Mouse (Mus musculus): ENCODE data around the gene Olfr90. TPM values are rescaled to one million over a fixed set of nuclear protein-coding genes. Genes with fewer than 3 reads are reported as not detected.

The Olfr90 gene
- polyA plus RNA-seq, 1 experiment from 2014 or later, result not detected

DNA sequence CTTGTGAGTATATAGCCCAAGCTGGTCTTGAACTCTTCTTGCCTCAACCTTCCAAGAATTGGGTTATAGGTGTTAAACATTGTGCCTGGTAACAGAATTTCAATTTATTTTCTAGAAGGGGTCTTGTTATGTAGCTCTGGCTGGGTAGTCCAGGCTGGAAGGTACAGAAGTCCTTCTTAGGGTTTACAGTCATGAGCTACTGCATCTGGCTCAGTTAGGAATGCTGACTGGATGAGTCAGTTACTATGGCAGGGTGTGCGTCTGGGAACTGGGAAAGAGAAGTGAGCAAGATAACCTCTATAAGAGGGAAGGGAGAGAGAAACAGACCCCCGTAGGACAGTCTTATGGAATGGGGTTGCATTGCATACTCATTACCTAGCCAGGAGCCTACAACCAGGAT lies 12.5 kb downstream of the Olfr90 start:
- Histone ChIP-seq H3K36me3 (0 out of 2 replicates have a peak, but pooled peaks cover 7% of the 10 kb centered on the region), H3K9me3 (no peaks in the 10 kb centered on the region), H3K9ac (no peak overlapping the region), H3K27ac (no peak overlapping the region), H3K4me1 (replicated peaks) (no peaks in the 10 kb centered on the region), H3K27me3 (replicated peaks) (no peaks in the 10 kb centered on the region), H3K4me2 (replicated peaks) (no peak overlapping the region), H3K4me3 (replicated peaks) (no peak overlapping the region)
- WGBS, result 95% methylated on average over 2 of the region's 2 CpGs
- no peak for ATAC-seq

DNA sequence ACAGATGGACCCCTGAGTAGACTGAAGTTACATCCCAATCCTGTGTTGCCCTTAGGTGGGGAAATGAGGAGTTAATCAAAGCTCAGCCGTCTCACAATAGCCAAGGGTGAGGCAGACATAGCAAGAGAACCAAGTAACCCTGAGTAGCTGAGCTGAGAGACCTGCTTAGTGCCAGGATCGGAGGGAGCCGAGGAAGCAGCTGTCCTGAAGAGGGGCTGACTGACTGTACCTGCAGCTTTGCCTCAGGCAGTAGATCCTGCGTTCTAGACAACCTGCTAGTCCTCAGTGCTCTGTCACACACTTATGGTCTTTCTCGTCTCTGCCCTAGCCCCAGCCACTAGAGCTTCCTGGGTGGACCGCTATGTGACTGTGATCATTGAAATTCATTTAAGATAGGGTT lies 13.1 kb downstream of the Olfr90 start:
- no peak overlapping the region for H3K9ac ChIP-seq
- H3K9me3 ChIP-seq, result no peaks in the 10 kb centered on the region
- H3K4me1 ChIP-seq (replicated peaks), result no peaks in the 10 kb centered on the region
- H3K27ac ChIP-seq, result no peak overlapping the region
- WGBS, result 91% methylated on average over 6 of the region's 6 CpGs
- no peak overlapping the region for H3K4me3 ChIP-seq (replicated peaks)
- no peaks in the 10 kb centered on the region for H3K27me3 ChIP-seq (replicated peaks)
- ATAC-seq, result no peak
- 0 out of 2 replicates have a peak, but pooled peaks cover 11% of the 10 kb centered on the region for H3K36me3 ChIP-seq
- H3K4me2 ChIP-seq (replicated peaks), result no peak overlapping the region

DNA sequence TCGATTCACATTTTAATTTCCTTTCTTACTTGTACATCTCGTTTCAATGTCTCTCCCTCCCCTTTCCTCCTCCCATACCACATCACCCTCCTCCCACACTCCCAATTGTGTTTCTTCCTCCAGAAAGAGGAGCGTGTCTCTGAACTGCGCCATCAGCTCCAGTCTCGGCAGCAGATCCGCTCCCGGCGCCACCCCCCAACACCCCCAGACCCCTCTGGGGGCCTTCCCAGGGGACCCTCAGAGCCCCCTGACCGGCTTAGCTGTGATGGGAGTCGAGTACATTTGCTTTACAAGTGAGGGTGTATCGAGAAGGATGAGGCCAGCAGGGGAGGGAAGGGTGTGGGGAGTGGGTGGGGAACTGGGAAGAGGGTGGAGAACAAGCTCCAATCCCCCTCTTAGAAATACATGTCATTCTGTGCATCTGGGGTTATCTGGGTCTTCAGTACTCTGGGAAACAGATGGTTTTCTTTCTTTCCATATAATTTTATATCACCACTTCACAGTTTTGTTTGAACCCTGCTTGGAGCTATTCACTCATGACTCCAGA lies 15.5 kb downstream of the Olfr90 start:
- Histone ChIP-seq H3K36me3 (peaks cover 17% of the 10 kb centered on the region; the same call in 1 of the 2 replicates), H3K4me2 (replicated peaks) (no peak overlapping the region)

DNA sequence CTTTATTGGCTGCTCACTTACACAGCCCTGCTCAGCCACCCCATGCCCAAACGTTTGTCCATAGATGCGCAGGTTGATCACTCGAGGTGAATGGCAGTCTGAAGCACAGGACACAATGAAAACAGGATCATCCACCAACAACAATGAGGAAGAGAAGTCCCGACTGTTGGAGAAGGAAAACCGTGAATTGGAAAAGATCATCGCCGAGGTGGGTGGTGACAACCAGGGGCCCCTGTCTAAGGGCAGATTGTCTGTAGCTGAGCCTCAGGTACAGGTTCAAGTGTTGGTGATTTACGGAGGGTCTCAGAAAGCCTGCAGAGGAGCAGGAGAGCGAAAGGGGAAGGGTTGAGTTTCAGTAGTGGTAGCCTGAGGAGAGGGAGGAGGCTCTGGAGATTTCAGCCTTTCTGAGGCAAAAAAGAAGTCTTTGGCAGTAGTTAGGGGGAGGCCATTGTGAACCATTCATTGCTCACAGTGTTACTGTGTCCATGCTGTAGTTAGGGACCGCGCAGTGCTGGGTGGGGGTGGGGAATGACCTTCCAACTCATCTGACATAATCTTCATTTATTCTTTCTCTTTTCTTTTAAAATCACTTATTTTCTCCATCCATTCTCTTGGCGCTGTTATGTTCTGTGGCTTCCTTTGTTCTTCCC lies 16.1 kb downstream of the Olfr90 start:
- no peak overlapping the region for H3K9ac ChIP-seq
- no peak overlapping the region for H3K4me2 ChIP-seq (replicated peaks)
- H3K9me3 ChIP-seq, result no peaks in the 10 kb centered on the region
- no peak overlapping the region for H3K27ac ChIP-seq
- no peak overlapping the region for H3K4me3 ChIP-seq (replicated peaks)
- WGBS, result 83% methylated on average over 12 of the region's 12 CpGs
- no peaks in the 10 kb centered on the region for H3K27me3 ChIP-seq (replicated peaks)
- H3K4me1 ChIP-seq (replicated peaks), result no peaks in the 10 kb centered on the region
- H3K36me3 ChIP-seq, result peaks cover 20% of the 10 kb centered on the region; the same call in 1 of the 2 replicates
- ATAC-seq, result no peak

More for the DNA sequence above, 15.5 kb downstream of the Olfr90 start:
- Histone ChIP-seq H3K9ac (no peak overlapping the region), H3K4me3 (replicated peaks) (no peak overlapping the region), H3K27ac (no peak overlapping the region), H3K27me3 (replicated peaks) (no peaks in the 10 kb centered on the region), H3K9me3 (no peaks in the 10 kb centered on the region), H3K4me1 (replicated peaks) (no peaks in the 10 kb centered on the region)
- 68% methylated on average over 11 of the region's 11 CpGs for WGBS
- no peak for ATAC-seq

DNA sequence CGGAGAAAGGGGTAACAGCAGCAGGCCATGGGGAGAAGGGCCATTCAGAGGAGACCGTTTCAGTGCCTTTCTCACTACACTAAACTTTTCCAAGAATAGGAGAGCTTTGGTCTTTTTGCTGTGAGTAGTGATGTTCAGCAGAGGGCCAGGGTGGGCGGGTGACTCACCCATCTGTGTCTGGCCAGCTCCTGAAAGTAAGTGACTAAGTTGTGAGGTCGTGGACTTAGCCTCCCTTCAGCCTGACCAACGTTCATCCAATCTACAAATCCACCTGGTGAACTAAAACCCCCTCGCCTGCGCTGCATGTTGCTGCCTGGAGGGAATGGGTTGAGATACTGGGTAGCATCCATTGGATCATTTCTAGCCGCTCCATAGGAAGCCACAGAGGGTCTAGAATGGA lies 18.2 kb downstream of the Olfr90 start:
- 82% methylated on average over 8 of the region's 8 CpGs for WGBS
- H3K4me3 ChIP-seq (replicated peaks), result no peak overlapping the region
- H3K4me1 ChIP-seq (replicated peaks), result no peaks in the 10 kb centered on the region
- no peaks in the 10 kb centered on the region for H3K9me3 ChIP-seq
- no peak overlapping the region for H3K9ac ChIP-seq
- no peaks in the 10 kb centered on the region for H3K27me3 ChIP-seq (replicated peaks)
- H3K4me2 ChIP-seq (replicated peaks), result no peak overlapping the region
- no peak overlapping the region for H3K27ac ChIP-seq
- ATAC-seq, result no peak
- peaks cover 27% of the 10 kb centered on the region for H3K36me3 ChIP-seq

DNA sequence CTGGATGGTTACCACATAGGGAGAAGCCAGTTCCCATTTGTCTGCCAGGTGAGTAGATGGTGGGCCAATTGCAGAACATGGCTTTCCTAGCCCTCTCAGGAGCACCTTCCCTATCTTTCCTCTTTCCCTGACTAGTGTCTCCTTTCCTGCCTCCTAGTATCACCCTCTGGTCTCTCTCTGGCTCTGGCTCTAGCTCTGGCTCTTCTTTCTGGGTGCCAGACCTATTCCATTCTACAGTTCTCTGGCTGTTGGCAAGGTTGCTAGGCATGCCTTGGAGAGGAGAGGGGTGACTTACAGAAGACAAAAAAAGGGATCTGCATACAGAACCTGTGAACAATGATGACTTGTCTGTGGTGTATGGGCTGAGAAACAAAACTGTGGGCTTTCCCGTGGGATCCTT lies 20.4 kb downstream of the Olfr90 start:
- Histone ChIP-seq H3K4me3 (replicated peaks) (no peak overlapping the region), H3K9ac (no peak overlapping the region), H3K27me3 (replicated peaks) (no peaks in the 10 kb centered on the region), H3K27ac (no peak overlapping the region), H3K4me1 (replicated peaks) (no peaks in the 10 kb centered on the region), H3K4me2 (replicated peaks) (no peak overlapping the region), H3K36me3 (peaks cover 25% of the 10 kb centered on the region), H3K9me3 (no peaks in the 10 kb centered on the region)
- 83% methylated on average over 1 of the region's 1 CpGs for WGBS
- no peak for ATAC-seq

DNA sequence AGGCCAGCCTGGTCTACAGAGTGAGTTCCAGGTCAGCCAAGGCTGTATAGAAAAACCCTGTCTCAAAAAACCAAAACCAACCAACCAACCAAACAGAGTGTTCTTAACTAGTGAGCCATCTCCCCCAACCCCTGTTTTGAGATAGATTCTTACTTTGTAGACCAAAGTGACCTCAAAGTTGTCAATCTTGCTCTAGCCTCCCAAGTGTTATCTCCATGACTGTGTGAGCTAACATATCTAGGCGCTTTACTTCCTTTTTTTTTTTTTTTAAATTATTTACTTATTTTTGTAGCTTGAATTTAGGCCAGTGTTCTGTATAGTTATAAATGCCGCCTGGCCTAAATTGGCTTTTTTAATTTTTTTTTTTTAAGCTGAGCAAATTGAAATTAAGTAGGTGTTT lies 22.3 kb downstream of the Olfr90 start:
- H3K27ac ChIP-seq, result no peak overlapping the region
- no peaks in the 10 kb centered on the region for H3K27me3 ChIP-seq (replicated peaks)
- H3K9me3 ChIP-seq, result no peaks in the 10 kb centered on the region
- H3K4me3 ChIP-seq (replicated peaks), result no peak overlapping the region
- no peak overlapping the region for H3K9ac ChIP-seq
- no peak overlapping the region for H3K4me2 ChIP-seq (replicated peaks)
- ATAC-seq, result no peak
- 96% methylated on average over 2 of the region's 2 CpGs for WGBS
- H3K36me3 ChIP-seq, result peaks cover 25% of the 10 kb centered on the region
- H3K4me1 ChIP-seq (replicated peaks), result no peaks in the 10 kb centered on the region

DNA sequence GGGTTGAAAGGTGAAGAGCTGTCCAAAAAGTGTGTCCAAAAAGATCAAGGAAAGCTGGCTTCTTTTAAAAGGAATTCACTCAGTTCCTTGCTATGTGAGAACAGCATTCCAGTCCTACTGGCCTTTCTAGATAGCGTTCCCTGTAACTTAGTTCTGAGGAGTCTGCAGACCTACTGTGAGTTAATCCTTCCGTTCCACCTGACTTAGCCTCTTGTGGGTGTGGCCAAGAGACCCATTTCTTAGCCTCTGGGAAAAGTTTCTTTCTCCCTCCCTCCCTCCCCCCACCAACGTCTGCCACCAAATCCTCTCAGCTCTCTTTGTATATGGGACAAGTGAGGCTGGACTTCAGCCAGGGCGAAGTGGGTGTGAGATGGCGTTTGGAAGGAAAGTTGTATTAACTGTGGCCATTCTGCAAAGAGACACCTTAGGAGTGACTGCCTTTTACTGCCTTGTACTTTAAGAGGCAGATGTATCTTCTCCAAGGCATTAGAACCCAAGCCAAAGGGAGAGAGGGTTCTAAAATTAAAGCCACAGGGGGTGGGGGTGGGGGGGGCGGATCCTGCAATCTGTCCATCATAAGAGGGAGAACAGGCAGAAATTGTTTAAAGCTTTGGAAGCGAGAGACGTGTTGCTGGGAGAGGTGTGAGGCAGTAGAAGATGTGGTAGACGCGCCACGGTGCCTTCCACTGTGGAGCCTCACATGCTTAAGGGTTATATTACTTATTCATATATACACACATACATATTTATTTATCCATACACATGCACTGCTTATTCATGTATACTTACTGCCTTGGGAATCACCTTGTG lies 24.4 kb downstream of the Olfr90 start:
- Histone ChIP-seq H3K4me2 (replicated peaks) (no peak overlapping the region), H3K9ac (no peak overlapping the region), H3K27me3 (replicated peaks) (no peaks in the 10 kb centered on the region), H3K4me1 (replicated peaks) (no peaks in the 10 kb centered on the region), H3K9me3 (no peaks in the 10 kb centered on the region), H3K4me3 (replicated peaks) (no peak overlapping the region), H3K36me3 (peaks cover 19% of the 10 kb centered on the region), H3K27ac (no peak overlapping the region)
- WGBS, result 89% methylated on average over 11 of the region's 11 CpGs
- no peak for ATAC-seq

DNA sequence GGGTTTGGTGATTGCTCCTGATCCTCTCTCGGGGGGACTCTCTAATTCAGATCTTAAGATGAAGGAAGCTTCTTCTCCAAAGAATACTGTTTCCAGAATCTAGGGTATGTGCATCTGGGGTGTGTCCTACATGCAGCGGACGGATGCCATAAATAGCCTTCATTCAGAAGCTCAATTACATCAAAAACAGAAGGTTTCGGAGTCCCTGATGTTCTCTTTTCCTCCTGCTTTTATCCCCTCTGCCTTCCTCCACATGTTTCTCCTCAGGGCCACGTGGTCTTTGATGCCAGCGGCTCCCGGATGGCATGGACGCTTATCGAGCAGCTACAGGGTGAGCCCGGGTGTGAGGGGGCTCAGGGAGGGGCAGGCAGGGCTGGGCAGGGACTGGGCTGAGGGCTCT lies 25.2 kb downstream of the Olfr90 start:
- Histone ChIP-seq H3K9me3 (no peaks in the 10 kb centered on the region), H3K9ac (no peak overlapping the region), H3K4me3 (replicated peaks) (no peak overlapping the region), H3K4me1 (replicated peaks) (no peaks in the 10 kb centered on the region), H3K27ac (no peak overlapping the region), H3K36me3 (peaks cover 18% of the 10 kb centered on the region), H3K4me2 (replicated peaks) (no peak overlapping the region), H3K27me3 (replicated peaks) (no peaks in the 10 kb centered on the region)
- no peak for ATAC-seq
- 79% methylated on average over 10 of the region's 10 CpGs for WGBS

DNA sequence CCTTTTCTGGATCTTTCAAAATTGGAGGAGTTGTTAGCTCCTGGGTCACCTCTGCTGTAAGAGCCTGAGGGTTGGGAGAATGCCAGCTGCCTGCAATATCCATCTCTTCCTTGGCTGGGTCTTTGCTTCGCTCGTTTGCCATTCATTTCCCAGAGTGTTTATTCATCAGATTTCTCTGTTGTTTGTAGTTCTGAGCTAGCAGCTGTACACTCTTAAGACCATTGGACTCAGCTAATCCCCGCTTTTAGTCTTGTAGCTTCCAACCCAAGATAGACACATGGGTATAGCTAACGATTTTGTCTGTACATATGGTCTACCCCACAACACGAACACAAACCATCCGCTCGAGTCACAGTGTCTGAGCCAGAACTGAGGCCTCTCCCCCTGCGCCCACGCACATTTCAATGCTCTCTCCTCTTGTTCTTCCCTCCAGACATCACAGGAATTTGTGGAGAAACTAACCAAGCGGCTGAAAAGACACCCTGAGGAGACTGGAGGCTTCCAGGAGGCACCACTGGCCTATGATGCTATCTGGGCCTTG lies 26.1 kb downstream of the Olfr90 start:
- ATAC-seq, result no peak
- Histone ChIP-seq H3K4me2 (replicated peaks) (no peak overlapping the region), H3K27ac (no peak overlapping the region), H3K36me3 (peaks cover 11% of the 10 kb centered on the region), H3K9me3 (no peaks in the 10 kb centered on the region), H3K9ac (no peak overlapping the region), H3K4me1 (replicated peaks) (no peaks in the 10 kb centered on the region), H3K27me3 (replicated peaks) (no peaks in the 10 kb centered on the region), H3K4me3 (replicated peaks) (no peak overlapping the region)
- 77% methylated on average over 10 of the region's 10 CpGs for WGBS

DNA sequence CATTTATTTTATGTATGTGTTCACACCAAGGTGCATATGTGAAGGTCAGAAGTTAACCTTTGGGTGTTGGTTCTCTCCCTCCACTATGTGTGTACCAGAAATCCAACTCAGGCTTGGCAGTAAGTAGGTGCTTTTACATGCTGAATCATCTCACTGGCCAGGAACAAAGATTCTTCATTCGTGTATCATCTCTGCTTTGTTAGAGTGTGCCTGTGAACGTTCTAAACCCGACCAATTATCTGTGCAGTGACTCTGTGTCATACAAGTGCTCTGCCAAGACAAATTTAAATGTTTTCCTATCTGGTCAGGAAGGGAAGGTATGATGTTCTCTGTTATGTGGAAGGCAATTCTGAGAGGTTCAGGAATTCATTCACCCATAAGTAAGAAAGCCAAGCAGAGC lies 26.9 kb downstream of the Olfr90 start:
- Histone ChIP-seq H3K27ac (no peak overlapping the region), H3K27me3 (replicated peaks) (no peaks in the 10 kb centered on the region), H3K9ac (no peak overlapping the region), H3K9me3 (no peaks in the 10 kb centered on the region), H3K4me2 (replicated peaks) (no peak overlapping the region), H3K4me1 (replicated peaks) (no peaks in the 10 kb centered on the region), H3K36me3 (peaks cover 11% of the 10 kb centered on the region), H3K4me3 (replicated peaks) (no peak overlapping the region)
- 92% methylated on average over 3 of the region's 3 CpGs for WGBS
- ATAC-seq, result no peak

DNA sequence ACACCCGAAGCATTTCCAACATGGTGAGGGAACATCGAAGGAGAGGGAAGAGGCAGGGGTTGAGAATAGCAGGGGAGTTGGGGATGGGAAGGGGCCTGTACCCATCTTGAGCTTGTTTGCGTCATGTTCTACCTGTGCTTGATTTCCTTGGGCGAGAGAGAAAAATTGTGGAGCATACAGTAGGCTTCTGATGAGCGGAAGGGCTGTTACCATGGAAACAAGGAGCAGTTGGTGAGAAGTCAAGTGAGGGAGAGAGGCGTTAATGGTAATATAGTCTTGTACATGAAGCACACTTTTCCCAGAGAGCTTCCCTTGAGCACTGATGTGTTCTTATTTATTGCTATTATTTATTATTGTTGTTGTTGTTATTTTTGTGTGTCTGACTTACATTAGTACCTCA lies 31.3 kb downstream of the Olfr90 start:
- Histone ChIP-seq H3K4me1 (replicated peaks) (no peaks in the 10 kb centered on the region), H3K27ac (no peak overlapping the region), H3K4me3 (replicated peaks) (no peak overlapping the region), H3K9ac (no peak overlapping the region), H3K27me3 (replicated peaks) (no peaks in the 10 kb centered on the region), H3K36me3 (0 out of 2 replicates have a peak, but pooled peaks cover 5% of the 10 kb centered on the region), H3K9me3 (no peaks in the 10 kb centered on the region), H3K4me2 (replicated peaks) (no peak overlapping the region)
- 83% methylated on average over 6 of the region's 6 CpGs for WGBS
- no peak for ATAC-seq

Data from intestine, embryonic 15.5 days (tissue).